Mouse (Mus musculus): ENCODE data around the gene Ankmy1. TPM values are rescaled to one million over a fixed set of nuclear protein-coding genes. Genes with fewer than 3 reads are reported as not detected.

The Ankmy1 gene
- polyA plus RNA-seq, 1 experiment from 2014 or later: 0.16 TPM

GRCm38 (mm10) chr1:92872666-92873065 is 30.0 kb downstream of the Ankmy1 start:
- H3K4me1 ChIP-seq (replicated peaks; ENCODE audit: control insufficient read depth, insufficient read depth, low read length): no peaks in the 10 kb centered on the region
- H3K9me3 ChIP-seq (ENCODE audit: control insufficient read depth, low read length): no peaks in the 10 kb centered on the region
- no peak overlapping the region for H3K27ac ChIP-seq (ENCODE audit: low read depth, low read length)
- no peaks in the 10 kb centered on the region for H3K36me3 ChIP-seq (ENCODE audit: control insufficient read depth, insufficient read depth, low read length)
- no peak overlapping the region for H3K9ac ChIP-seq (ENCODE audit: low read depth, low read length)
- DNase-seq (ENCODE audit: low spot score) (no peak), ATAC-seq (replicated peaks; ENCODE audit: low FRiP score) (no peak)
- H3K27me3 ChIP-seq (replicated peaks; ENCODE audit: control insufficient read depth, insufficient read depth, low read length): no peaks in the 10 kb centered on the region
- H3K4me2 ChIP-seq: no peak overlapping the region
- no peak overlapping the region for H3K4me3 ChIP-seq (ENCODE audit: low read depth, low read length)
- 81% methylated on average over 7 of the region's 7 CpGs for WGBS

- no peak overlapping the region for H3K27ac ChIP-seq (ENCODE audit: low read depth, low read length)
- 79% methylated on average over 2 of the region's 2 CpGs for WGBS
- no peak for DNase-seq (ENCODE audit: low spot score)
- H3K4me1 ChIP-seq (replicated peaks; ENCODE audit: control insufficient read depth, insufficient read depth, low read length): no peaks in the 10 kb centered on the region
- no peaks in the 10 kb centered on the region for H3K27me3 ChIP-seq (replicated peaks; ENCODE audit: control insufficient read depth, insufficient read depth, low read length)
- H3K36me3 ChIP-seq (ENCODE audit: control insufficient read depth, insufficient read depth, low read length): no peaks in the 10 kb centered on the region
- H3K9me3 ChIP-seq (ENCODE audit: control insufficient read depth, low read length): no peaks in the 10 kb centered on the region
- H3K4me3 ChIP-seq (ENCODE audit: low read depth, low read length): no peak overlapping the region
- no peak overlapping the region for H3K9ac ChIP-seq (ENCODE audit: low read depth, low read length)
- no peak overlapping the region for H3K4me2 ChIP-seq
- ATAC-seq (replicated peaks; ENCODE audit: low FRiP score): no peak
These were observed 32.7 kb downstream of the Ankmy1 start for GRCm38 (mm10) chr1:92869985-92870384.

GRCm38 (mm10) chr1:92866170-92866569 is 36.5 kb downstream of the Ankmy1 start:
- 71% methylated on average over 2 of the region's 2 CpGs for WGBS
- Histone ChIP-seq H3K36me3 (ENCODE audit: control insufficient read depth, insufficient read depth, low read length) (no peaks in the 10 kb centered on the region), H3K9me3 (ENCODE audit: control insufficient read depth, low read length) (no peaks in the 10 kb centered on the region), H3K27me3 (replicated peaks; ENCODE audit: control insufficient read depth, insufficient read depth, low read length) (no peaks in the 10 kb centered on the region), H3K9ac (ENCODE audit: low read depth, low read length) (no peak overlapping the region), H3K4me3 (ENCODE audit: low read depth, low read length) (no peak overlapping the region), H3K4me1 (replicated peaks; ENCODE audit: control insufficient read depth, insufficient read depth, low read length) (no peaks in the 10 kb centered on the region), H3K27ac (ENCODE audit: low read depth, low read length) (no peak overlapping the region), H3K4me2 (no peak overlapping the region)
- no peak for ATAC-seq (replicated peaks; ENCODE audit: low FRiP score)
- no peak for DNase-seq (ENCODE audit: low spot score)

DNA sequence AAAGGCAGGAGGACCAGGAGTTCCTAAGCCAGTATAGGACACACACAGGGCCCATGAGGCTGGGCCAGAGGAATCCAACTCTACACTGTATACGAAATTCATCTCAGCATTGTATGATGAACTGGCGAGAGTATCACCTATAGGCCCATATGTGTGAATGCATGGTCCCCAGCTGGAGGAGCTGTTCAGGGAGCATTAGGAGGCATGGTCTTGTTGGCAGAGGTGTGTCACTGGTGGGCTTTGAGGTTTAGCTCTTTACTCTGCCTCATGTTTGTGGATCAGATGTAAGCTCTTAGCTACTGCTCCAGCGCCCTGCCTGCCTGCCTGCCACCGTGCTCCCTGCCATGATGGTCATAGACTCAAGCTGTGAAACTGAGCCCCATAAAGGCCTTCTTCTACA is 39.4 kb downstream of the Ankmy1 start:
- no peaks in the 10 kb centered on the region for H3K9me3 ChIP-seq (ENCODE audit: control insufficient read depth, low read length)
- H3K4me2 ChIP-seq: no peak overlapping the region
- no peak for DNase-seq (ENCODE audit: low spot score)
- no peak overlapping the region for H3K4me3 ChIP-seq (ENCODE audit: low read depth, low read length)
- H3K9ac ChIP-seq (ENCODE audit: low read depth, low read length): no peak overlapping the region
- H3K36me3 ChIP-seq (ENCODE audit: control insufficient read depth, insufficient read depth, low read length): peaks cover 2% of the 10 kb centered on the region; the same call in 1 of the 2 replicates
- no peaks in the 10 kb centered on the region for H3K27me3 ChIP-seq (replicated peaks; ENCODE audit: control insufficient read depth, insufficient read depth, low read length)
- ATAC-seq (replicated peaks; ENCODE audit: low FRiP score): no peak
- no peak overlapping the region for H3K27ac ChIP-seq (ENCODE audit: low read depth, low read length)
- 78% methylated on average over 4 of the region's 4 CpGs for WGBS
- H3K4me1 ChIP-seq (replicated peaks; ENCODE audit: control insufficient read depth, insufficient read depth, low read length): no peaks in the 10 kb centered on the region

DNA sequence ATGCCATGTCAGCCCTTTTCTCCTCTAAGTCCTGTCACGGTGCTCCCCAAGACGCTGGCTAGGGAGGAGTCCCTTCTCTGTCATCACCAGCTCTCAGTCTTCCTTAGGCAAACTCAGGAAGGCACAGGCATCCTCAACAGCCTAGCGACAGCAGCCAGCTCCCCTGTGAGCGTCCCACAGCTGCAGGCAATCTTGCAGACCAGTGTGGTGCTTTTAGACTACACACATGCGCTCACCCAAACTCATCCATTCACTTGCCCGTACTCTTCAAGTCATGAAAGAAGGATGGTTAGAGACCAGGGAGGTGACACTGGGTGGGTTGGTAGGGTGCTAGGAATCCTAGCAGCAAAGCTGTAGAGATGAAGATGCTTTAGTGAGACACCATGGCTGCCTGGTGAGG is 41.2 kb downstream of the Ankmy1 start:
- no peak for DNase-seq (ENCODE audit: low spot score)
- Histone ChIP-seq H3K4me2 (no peak overlapping the region), H3K9me3 (ENCODE audit: control insufficient read depth, low read length) (no peaks in the 10 kb centered on the region), H3K9ac (ENCODE audit: low read depth, low read length) (no peak overlapping the region), H3K4me1 (replicated peaks; ENCODE audit: control insufficient read depth, insufficient read depth, low read length) (no peaks in the 10 kb centered on the region), H3K27ac (ENCODE audit: low read depth, low read length) (no peak overlapping the region), H3K36me3 (ENCODE audit: control insufficient read depth, insufficient read depth, low read length) (peaks cover 2% of the 10 kb centered on the region; the same call in 1 of the 2 replicates), H3K27me3 (replicated peaks; ENCODE audit: control insufficient read depth, insufficient read depth, low read length) (no peaks in the 10 kb centered on the region), H3K4me3 (ENCODE audit: low read depth, low read length) (no peak overlapping the region)
- ATAC-seq (replicated peaks; ENCODE audit: low FRiP score): no peak
- WGBS: 73% methylated on average over 6 of the region's 6 CpGs

DNA sequence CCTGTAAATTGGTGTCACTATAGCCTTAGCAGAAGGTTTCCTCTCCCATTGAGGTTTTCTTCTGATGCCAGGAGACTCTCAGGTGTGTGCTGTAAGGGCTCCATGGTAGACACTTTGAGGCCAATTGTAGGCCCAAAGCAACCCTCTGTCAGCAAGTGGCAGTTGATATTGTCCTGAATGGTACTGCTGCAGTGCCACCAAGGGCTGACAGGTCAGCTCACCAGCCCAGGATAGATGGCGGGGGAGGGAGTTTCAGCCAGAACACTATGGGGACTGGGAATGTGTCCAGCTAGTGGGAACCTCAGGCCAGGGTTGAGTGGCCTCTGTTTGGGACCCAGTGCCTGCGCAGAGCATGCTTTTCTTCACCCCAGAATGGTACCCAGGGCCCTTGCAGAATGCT is 50.3 kb downstream of the Ankmy1 start:
- Histone ChIP-seq H3K4me2 (no peak overlapping the region), H3K27me3 (replicated peaks; ENCODE audit: control insufficient read depth, insufficient read depth, low read length) (peaks cover 17% of the 10 kb centered on the region), H3K4me3 (ENCODE audit: low read depth, low read length) (no peak overlapping the region), H3K9ac (ENCODE audit: low read depth, low read length) (no peak overlapping the region), H3K4me1 (replicated peaks; ENCODE audit: control insufficient read depth, insufficient read depth, low read length) (peaks cover 2% of the 10 kb centered on the region), H3K36me3 (ENCODE audit: control insufficient read depth, insufficient read depth, low read length) (no peaks in the 10 kb centered on the region; the same call in 1 of the 2 replicates), H3K27ac (ENCODE audit: low read depth, low read length) (no peak overlapping the region), H3K9me3 (ENCODE audit: control insufficient read depth, low read length) (no peaks in the 10 kb centered on the region)
- DNase-seq (ENCODE audit: low spot score) (no peak), ATAC-seq (replicated peaks; ENCODE audit: low FRiP score) (no peak)
- 74% methylated on average over 2 of the region's 2 CpGs for WGBS

DNA sequence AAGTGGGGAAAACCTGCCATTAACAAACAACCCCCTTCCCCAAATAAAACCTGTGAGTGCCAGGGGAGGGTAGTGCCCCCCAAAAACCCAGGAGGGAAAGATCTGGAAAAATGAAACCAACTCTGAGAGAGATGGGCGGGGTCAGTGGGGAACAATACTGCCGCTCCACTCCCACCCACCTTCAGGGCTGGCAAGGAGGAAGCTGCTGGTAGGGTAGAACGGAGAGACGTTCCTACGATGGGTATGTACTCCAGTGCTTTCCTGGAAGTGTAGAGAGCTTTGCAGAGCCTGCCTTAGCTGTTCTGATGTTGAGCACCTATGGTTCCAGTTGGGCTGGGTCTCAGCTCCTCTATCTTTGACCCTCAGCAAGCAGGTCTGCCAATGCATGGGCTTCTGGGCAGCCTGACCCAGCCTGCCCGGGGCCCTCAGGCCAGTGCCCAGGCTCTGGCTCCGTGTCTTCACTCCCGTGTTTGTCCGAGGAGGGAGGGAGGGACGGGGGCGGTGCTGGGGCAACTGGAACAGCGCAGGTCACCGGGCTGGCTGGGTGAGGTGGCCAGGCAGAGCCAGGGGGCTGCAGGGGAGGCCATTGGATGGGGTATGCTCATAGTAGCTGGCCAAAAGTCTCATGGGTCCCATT is 52.6 kb downstream of the Ankmy1 start:
- DNase-seq (ENCODE audit: low spot score) (no peak), ATAC-seq (replicated peaks; ENCODE audit: low FRiP score) (no peak)
- Histone ChIP-seq H3K4me1 (replicated peaks; ENCODE audit: control insufficient read depth, insufficient read depth, low read length) (peaks cover 2% of the 10 kb centered on the region), H3K4me2 (no peak overlapping the region), H3K27ac (ENCODE audit: low read depth, low read length) (no peak overlapping the region), H3K36me3 (ENCODE audit: control insufficient read depth, insufficient read depth, low read length) (no peaks in the 10 kb centered on the region), H3K9me3 (ENCODE audit: control insufficient read depth, low read length) (no peaks in the 10 kb centered on the region), H3K9ac (ENCODE audit: low read depth, low read length) (no peak overlapping the region), H3K4me3 (ENCODE audit: low read depth, low read length) (no peak overlapping the region), H3K27me3 (replicated peaks; ENCODE audit: control insufficient read depth, insufficient read depth, low read length) (peaks cover 22% of the 10 kb centered on the region)
- WGBS: 53% methylated on average over 13 of the region's 13 CpGs

DNA sequence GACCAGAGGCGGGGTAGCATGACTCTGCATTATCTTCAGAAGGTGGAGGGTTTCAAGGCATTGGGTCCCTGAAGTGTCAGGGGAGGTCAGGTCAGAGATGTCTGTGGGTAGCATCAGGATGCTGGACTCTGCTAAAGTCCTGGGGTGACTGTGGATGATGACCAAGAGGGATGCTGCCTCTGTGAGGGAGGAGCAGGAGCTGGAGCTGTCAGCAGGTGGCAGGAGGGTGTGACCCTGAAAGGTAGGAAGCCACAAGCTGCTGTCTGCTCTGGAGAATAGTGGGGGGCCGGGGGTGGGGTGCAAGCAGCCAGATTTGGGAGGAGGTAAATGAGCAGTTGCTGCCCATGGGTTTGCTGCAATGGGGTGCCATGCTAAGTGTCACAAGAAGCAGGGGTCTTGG is 53.2 kb downstream of the Ankmy1 start:
- ATAC-seq (replicated peaks; ENCODE audit: low FRiP score): no peak
- no peak for DNase-seq (ENCODE audit: low spot score)

More for the DNA sequence above, 53.2 kb downstream of the Ankmy1 start:
- no peak overlapping the region for H3K27ac ChIP-seq (ENCODE audit: low read depth, low read length)
- H3K9me3 ChIP-seq (ENCODE audit: control insufficient read depth, low read length): no peaks in the 10 kb centered on the region
- peaks cover 2% of the 10 kb centered on the region for H3K4me1 ChIP-seq (replicated peaks; ENCODE audit: control insufficient read depth, insufficient read depth, low read length)
- no peak overlapping the region for H3K9ac ChIP-seq (ENCODE audit: low read depth, low read length)
- no peak overlapping the region for H3K4me2 ChIP-seq
- H3K27me3 ChIP-seq (replicated peaks; ENCODE audit: control insufficient read depth, insufficient read depth, low read length): peaks cover 22% of the 10 kb centered on the region
- H3K4me3 ChIP-seq (ENCODE audit: low read depth, low read length): no peak overlapping the region
- H3K36me3 ChIP-seq (ENCODE audit: control insufficient read depth, insufficient read depth, low read length): no peaks in the 10 kb centered on the region
- WGBS: 57% methylated on average over 2 of the region's 2 CpGs

Data from liver, embryonic 11.5 days (tissue).